Mouse (Mus musculus) left cerebral cortex, adult 6 months (tissue): ENCODE results near the gene Psmg3. TPM values are rescaled to one million over a fixed set of nuclear protein-coding genes. Genes with fewer than 3 reads are reported as not detected.

ENCODE experiments used
- long read RNA-seq, 2 experiments: library from polyadenylated mRNA; unstranded; transcript quantifications; one replicate each; pipeline ENCODE4 v2.0.0; 2019 to 2020
- polyA plus RNA-seq: library from polyadenylated mRNA; unstranded; fragments of <200 nt; fragmentation: Nextera tagmentation; gene quantifications from 2 replicates; pipeline ENCODE4 v1.2.3, GENCODE M21; 2021

Psmg3 gene
- polyA plus RNA-seq = 43.3 and 46.3 TPM in 2 replicates
- long read RNA-seq, experiment 1, transcript Psmg3-201 (3 exons, 883 nt) = major isoform, 6 of 7 reads
- long read RNA-seq, experiment 1, partial matches to known transcripts = 1 of 7 reads
- long read RNA-seq, experiment 1, other reads (novel, unspliced or antisense) = 0 of 7 reads
- long read RNA-seq, experiment 2, transcript Psmg3-201 (3 exons, 883 nt) = major isoform, 31 of 37 reads
- long read RNA-seq, experiment 2, partial matches to known transcripts = 2 of 37 reads
- long read RNA-seq, experiment 2, other reads (novel, unspliced or antisense) = 1 of 37 reads

DNA sequence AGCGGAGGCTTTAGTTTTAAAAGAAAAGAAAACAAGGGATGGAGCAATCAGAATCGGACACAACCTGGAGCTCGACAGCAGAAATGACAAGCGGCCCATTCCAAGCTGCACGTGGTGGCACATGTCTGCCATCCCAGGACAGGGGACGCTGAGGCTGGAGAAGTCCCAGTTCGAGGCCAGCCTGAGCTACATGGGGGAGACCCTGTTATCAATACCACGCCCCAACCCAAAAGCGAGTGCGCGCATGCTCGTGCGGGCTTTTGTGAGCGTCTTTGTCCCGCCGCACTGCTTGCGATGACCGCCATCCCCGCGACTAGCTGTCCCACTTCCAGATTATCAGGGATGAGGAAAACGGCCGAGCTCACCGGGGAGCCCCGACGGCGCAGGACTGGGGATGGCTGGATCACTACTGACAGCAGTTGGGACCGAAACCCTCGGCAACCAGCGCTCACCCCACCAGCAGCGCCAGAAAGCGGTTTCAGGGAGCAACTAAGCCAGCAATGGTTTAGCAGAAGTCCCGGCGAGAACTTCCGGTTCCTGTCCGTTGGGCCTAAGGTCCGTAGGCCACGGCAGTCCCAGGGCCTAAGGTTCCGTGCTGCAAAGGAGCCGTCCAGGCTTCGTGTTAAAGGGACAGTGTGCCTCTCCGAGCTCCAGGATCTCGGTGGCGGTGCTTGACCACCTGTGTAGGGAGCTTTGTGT is at the start of gene Psmg3, which contains the start of gene Gm26938:
Gene Psmg3, minus strand, starts transcription at position 529 of the 699 bp plus-strand sequence.
Gene Gm26938, minus strand, starts transcription at position 51 of the 699 bp plus-strand sequence.

GRCm38 (mm10) chr5:139819538-139820181 is 7.0 kb downstream of the Psmg3 start, which contains the start of gene Tmem184a:
Gene Tmem184a, minus strand, starts transcription at chr5:139819917.

DNA sequence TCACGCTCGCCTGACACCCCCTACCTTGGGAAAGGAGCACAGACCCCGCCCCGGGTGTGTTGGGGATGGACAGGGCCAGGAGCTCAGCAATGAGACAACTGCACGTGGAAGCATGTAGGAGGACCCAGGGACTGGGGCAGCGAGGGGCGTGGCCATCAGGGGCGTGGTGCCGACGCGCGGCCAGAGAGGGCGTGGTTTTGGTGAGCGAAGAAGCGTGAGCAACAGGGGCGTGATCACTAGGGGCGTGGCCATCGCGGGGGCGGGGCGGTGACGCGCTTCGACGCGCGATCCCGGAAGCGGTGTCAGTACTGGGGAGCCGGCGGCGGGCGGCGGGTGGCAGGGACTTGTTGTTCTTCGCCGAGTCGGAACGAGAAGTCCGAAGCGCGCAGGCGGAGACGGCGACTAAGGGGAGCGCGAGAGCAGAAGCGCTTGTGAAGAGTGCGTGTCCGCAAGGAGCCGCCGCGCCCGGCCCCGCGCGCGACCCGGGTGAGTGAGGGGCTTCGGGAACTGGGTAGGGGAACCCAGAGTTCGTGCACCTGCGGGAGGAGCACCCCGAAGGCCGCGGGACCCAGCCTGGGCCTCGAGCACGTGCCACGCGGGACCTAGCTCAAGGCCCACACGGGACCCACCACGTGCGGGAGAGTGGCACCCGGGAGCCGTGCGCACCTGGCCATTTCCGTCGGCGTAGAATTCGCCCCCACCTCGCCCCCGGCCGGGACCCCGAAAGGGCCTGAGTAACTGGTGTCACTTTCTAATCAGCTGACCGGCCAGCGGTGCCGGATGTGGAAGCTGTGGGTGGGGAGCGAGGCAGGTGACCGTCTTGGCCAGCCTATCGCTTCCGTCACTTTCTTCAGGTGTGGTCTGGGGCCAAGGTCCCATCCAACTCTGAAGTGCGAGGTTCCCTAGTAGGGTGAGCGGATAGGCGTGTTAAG is 35.2 kb downstream of the Psmg3 start, which contains the start of gene Mafk:
Gene Mafk, plus strand, starts transcription at position 287 of the 932 bp plus-strand sequence.

GRCm38 (mm10) chr5:139775216-139775926 is 51.3 kb downstream of the Psmg3 start, which contains the start of gene Ints1:
Gene Ints1, minus strand, starts transcription at chr5:139775674.

Other genes starting within 250 kb of the Psmg3 start
- 0.71 and 1.8 TPM in 2 replicates for gene Micall2, start 90.5 kb downstream of the Psmg3 start, polyA plus RNA-seq
- 18.0 and 18.9 TPM in 2 replicates for gene Ints1, start 51.2 kb downstream of the Psmg3 start, polyA plus RNA-seq
- gene Mafk, start 35.4 kb downstream of the Psmg3 start, polyA plus RNA-seq = 1.3 and 1.8 TPM in 2 replicates
- 0.12 and 0.16 TPM in 2 replicates for gene Tmem184a, start 7.0 kb downstream of the Psmg3 start, polyA plus RNA-seq
- gene Gm26938, start 478 bp downstream of the Psmg3 start, polyA plus RNA-seq = not detected in 2 replicates
- 3.9 and 13.4 TPM in 2 replicates for gene Elfn1, start 81.1 kb upstream of the Psmg3 start, polyA plus RNA-seq